Mouse (Mus musculus): Measurements from ENCODE around the gene Hspg2. TPM values are rescaled to one million over a fixed set of nuclear protein-coding genes. Genes with fewer than 3 reads are reported as not detected.
A peak's percentile ranks its signal among the peaks of the same experiment; 100 is the strongest.

The Hspg2 gene
- total RNA-seq, 2 experiments from 2014 or later: 79.7 to 122 TPM

DNA sequence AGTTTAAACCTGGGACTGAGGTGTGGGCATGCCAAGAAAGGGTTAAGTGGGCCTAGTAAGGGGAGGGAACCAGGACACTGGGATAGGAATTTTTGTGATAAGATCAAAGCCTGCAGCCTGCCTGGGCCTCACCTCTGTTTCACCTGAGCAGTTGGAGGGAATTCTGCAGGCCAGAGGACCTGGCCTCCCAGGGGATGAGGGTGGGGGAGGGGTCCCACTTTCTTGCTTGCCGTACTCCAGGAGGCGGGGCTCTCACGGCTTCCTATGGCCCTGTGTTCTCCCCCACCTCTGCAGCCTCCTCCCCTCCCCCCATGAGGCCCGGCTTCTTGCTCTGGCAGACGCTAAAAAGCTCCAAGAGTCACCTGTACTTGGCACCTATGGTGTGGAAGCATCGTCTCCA, 11.2 kb downstream of the Hspg2 start:
- DNase-seq (ENCODE audit: low spot score in 2 of 2): no peak

DNA sequence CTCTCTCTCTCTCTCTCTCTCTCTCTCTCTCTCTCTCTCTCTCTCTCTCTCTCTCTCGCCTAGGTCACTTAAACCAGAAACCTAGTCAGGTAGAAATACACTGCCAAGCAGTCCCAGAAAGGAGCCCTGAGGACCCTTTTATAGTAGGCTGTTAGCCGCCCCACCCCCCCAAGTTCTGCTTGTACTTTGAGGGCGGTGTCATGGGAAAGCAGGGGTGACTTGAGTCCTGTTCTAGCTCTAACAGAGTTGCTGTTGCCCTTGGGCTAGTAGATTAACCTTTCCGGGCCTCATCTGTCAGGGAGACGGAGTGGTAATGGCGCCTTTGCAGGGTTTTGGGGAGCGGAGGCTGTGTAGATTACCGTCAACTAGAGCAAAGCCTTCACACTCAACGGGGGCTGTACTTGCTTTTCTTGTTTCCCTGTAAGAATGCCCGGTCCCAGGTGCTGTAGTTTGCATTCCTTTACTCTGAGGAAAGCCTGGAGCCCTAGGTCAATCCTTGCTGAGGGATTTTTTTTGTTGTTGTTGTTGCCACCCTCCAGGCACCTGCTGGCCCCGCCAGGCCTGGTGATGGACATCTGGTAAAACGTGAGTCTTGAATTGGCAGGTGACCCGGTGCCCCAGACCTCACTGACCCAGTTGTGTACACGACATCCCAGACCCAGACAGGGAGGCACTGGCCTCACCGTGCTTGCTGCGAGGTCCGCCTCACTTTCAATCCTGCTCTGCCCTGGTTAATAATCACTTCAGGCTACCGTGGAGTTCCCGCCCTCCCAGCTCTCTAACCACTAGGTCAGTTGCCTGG, 11.8 kb downstream of the Hspg2 start:
- no peak for DNase-seq (ENCODE audit: low spot score in 2 of 2)

DNA sequence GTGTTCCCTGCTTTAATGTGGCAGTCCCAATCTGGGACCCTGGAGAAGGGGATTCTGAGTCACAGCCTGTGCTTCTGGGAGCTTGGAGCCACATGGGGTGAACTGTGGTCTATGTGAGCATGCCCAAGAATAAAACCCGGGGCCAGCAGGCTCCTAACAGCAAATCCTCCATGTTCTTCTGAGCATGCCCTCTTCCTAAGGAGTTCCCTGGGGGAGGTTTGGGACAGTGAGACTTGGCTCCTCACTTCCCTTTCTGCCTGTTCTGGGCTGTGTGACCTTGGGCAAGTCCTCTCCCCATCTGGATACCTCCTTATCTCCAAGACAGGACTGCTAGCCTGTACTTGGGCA, 12.4 kb downstream of the Hspg2 start:
- DNase-seq (ENCODE audit: low spot score in 2 of 2): no peak

DNA sequence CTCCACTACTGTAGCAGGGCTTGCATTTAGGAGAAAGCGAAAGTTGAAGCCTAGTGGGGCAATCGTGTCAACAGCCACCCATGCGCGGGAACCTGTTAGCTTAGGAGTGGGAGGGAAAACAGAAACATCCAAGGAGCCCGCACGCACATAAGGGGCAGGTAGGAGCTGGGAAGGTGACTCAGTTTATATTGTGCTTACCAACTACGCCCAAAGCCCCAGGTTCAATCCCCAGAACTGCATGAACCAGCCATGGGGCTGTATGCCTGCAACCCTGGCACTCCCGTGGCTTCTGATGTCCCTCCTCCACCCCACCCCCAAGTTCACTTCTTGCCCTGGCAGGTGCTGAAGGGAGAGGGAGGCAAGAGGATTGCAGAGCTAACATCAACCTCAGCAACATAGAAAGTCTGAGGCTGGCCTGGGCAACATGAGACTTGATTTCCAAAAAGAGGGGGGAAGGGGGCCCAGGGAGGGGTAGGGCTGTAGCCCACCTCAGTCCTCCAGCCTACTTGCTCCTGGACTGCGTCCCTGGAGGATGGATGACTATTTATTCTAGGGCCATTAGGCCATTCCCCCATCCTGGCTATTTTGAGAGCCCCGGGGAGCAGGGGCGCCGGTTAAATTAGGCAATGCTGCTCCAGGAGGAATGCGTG, 12.9 kb downstream of the Hspg2 start:
- no peak for DNase-seq (ENCODE audit: low spot score in 2 of 2)

DNA sequence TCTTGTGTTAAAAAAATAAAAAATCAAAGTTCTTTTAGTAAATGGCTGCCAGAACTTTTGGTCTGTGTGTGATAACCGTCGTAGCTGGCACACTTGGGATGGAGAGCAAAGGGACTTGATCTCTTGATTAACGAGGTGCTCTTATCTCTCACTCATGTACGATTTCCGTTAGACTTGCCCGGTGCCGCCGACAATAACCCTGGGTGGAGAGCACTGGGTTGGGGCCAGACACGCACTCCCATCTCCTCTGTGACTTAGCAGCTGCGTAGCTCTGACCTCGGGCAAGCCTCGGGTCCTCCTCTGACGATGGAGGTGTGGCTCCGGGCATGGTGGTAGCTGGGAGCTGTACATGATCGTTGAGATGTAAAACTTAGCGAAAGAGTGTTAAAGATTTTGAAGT, 15.3 kb downstream of the Hspg2 start:
- DNase-seq (ENCODE audit: low spot score in 2 of 2): no peak

DNA sequence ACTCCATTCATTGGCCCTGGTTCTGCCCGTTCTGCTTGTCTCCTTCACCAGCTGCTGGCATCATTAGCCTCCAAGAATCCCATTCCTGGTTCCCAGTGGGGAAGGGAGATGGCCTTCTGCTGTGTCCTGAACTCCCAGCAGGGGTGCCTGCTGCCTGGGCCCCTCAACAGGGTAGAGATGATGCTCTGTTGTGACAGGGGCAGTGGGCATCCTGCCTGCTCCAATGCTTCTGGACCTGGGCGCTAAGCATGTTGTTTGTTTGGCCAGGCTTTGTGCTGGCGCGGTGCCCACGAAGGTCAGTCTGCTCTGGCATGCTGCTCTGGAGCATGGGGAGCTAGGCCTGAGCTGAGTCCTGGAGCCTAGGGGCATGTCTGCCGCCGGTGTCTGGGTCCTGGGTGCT, 16.0 kb downstream of the Hspg2 start:
- peak in 1 of 2 experiments; percentile 73 for DNase-seq (ENCODE audit: low spot score in 2 of 2)

DNA sequence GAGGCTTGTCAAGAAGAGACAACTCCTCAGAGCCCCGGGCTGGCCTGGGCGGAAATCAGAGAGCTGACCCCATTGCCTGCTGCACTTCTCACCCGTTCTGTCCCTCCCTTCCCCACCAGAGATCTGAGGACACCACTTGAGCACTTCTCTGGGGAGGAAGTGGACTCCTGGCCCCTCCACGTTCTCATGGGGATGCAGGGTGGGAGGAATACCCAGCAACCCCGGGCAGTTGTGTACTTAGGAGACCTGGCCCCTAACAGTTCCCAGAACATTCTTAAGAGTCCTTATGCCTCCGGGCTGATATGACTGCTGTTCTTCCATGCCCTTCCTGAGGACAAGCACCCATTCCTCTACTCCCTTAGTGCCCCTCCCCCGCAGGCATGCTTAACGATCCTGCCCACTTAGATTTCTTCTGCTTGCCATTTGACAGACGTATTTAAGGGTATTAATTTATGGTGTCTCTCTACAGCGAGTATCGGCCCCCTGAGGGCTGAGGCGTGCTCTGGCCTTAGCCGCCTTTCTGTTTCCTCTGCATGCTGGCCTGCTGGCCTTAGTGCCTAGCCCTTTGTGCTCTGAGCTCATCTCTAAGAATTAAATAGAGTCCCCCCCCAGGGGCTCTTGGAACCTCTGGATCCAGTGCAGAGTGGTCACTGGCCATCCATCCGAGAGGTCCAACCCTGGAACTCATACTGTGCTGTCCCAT, 16.8 kb downstream of the Hspg2 start:
- no peak for DNase-seq (ENCODE audit: low spot score in 2 of 2)

DNA sequence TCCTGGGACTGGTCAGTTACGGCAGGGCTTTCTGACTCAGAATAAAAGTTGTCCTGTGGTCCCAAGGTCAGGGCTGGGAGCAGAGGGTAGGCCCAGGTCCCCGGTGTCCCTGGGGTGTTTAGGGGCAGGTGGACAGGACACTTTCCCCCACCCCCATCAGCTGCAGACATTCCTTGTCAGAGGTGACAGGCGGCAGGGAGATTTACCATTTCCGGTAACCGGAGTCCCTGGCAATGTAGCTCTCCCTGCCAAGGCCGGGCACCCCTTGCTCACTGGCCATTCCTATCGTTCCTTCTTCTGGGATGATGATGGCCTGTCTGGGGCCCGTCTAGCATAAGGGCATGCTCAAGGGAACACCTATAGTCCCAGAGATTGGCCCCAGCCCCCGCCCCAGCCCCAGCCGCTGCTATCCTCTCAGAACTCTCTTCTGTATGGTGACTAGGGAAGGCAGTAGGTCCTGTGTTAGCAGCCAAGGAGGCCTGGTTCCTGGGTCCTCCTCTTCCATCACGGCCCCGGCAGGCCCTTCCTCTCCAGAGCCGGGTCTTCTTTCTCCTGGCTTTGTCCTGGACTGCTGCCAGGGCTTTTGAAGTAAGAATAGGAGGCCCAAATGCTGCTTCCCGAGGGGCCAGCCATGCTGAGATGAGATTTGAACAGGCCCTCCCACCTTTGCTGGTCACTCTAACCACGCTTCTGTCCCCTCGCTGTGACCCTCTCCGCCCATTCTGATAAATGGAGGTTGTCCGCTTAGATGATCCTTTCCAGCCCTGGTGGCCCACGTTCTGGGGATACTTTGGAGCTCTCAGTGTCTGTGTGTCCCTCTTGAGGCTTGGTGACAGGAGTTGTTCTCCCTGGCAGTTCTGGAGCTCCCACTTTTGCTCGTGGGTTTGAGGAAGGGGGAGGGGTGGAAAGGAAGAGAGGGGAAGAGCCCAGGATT, 17.8 kb downstream of the Hspg2 start:
- no peak for DNase-seq (ENCODE audit: low spot score in 2 of 2)

DNA sequence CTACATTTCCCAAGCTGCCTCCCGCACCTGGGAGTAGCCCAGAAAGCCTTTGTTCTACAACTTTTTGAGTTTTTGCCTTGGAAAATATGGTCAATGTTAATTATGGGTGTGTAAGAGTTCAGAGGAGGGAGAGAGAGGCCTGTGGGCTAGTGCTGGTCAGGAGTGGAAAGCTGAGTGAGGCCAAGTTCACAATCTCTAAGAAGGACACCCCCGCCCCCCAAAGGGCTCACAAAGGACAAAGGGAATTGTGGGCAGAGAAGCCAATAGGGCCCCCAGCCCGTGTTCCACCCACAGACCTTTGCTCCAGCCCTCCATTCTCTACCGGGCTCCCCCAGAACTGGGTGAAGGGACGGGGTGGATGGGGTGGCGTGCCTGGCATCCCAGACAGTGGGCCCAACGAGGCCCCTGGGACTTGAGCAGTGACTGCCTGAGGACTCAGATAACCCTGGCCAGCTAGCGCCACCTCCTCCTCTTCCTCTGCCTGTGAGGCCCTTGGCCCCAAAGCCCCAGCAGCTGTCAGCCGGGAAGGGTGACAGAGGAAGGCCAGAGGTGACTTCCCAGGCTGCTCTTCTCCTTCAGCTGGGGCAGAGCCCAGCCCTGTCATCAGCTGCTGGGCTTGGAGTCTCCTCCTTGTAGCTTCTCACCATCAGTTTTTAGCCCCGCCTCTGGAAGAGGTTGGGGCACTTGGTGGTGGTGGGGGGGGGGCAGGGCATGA, 18.9 kb downstream of the Hspg2 start:
- DNase-seq (ENCODE audit: low spot score in 2 of 2): no peak

DNA sequence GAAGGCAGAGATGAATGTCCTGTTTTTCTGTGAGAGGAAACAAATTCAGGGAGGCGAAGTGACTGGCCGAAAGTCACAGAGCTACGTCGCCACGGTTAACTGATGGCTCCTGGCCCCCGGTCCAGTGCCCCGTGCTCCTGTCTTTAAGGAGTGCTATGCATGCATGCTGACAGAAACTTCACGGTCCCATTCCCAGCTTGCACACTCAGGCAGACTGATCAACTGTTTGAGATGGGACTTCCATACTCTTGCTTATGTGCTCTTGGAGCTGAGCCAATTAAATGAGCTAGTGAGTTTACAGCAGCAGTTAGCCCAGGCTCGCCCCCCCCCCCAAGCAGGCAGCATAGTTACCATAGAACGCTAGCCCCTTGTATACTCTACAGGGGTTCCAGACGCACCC, 19.5 kb downstream of the Hspg2 start:
- no peak for DNase-seq (ENCODE audit: low spot score in 2 of 2)

DNA sequence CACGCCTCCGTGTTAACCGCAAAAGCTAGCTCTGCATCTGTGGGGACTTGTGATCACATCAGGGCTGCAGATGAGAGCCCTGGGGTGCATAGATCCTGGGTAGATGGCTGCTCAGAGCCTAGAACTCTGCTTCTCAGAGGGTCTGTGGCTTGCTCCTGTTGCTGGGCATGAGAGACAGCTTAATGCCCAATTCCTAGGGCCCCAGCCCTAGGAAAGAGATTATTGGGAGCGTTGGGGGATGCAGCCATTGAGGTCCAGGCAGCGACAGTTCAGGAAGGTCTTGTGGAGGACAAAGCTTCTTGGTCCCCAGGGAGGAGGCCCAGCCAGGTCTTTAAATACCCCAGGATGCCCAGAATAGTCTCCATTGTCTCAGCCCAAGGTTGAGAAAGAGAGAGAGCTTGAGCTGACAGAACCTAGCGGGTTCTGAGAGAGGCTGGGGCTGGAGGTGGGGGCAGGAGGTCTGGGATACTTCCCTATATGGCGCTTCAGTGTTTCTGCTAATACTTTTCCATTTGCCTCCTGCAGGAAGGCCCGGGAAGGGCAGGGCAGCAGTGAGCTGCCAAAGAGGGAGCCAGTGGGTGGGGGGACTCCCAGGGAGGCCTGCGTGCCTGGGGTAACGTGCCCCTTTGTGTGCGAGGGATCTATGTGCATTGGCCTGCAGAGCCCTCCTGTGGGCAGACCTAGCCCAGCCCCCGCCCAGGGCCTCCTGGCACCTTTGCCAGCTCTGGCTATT, 20.2 kb downstream of the Hspg2 start:
- no peak for DNase-seq (ENCODE audit: low spot score in 2 of 2)

DNA sequence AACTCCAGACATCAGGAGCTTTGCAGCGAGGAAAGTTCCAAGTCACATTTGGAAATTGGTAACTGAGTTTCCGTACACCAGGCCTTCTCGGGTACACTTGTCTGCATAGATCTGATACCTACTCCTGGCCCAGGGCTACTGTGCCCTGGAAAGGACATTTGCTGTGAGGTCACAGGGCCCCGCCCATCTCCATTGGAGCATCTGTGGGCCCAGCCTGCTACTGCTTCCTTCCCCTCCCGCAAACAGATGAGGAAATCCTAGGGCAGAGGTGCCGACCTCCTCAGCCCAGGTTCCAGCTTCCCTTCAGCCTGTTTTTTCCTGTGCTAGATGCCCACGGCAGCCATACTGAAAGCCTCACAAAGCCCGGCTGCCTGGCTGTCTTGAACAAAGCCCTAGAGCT, 21.4 kb downstream of the Hspg2 start:
- DNase-seq (ENCODE audit: low spot score in 2 of 2): no peak

DNA sequence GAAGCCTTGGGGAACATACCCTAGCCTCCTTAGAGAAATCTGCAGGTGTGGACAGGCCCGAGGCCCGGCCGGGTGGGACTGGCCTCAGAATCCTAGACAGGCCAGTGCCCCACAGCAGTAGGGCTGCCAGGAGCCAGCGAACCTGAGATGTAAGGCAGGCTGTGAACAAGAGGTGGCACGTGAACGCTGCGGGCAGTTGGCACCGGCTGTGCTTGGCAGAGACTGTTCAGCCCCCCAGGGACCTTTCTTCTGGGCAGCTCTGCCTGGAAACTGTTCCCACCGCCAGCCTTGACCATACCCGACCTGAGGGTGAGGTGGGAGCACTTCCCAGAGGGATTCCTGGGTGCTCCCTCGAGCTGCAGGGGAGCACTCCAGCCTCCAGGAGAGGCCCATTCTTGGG, 24.0 kb downstream of the Hspg2 start:
- DNase-seq (ENCODE audit: low spot score in 2 of 2): no peak

DNA sequence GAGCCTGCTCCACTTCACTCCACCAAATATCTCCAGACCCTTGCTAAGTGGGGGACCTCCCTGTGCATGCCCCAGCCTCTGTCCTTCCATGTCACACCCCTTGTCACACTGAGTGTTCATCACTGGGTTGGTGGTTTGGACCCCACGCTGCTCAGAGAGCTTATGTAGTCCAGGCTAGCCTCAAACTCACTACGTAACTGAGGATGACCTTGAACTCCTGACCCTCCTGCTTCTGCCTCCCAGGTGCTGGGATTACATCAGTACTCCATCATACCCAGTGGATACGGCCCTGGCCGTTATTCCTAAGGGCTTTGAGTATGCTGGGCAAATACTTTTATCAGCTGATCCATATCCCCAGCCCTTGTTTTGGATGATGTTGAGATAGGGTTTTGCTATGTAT, 24.6 kb downstream of the Hspg2 start:
- DNase-seq (ENCODE audit: low spot score in 2 of 2): no peak

DNA sequence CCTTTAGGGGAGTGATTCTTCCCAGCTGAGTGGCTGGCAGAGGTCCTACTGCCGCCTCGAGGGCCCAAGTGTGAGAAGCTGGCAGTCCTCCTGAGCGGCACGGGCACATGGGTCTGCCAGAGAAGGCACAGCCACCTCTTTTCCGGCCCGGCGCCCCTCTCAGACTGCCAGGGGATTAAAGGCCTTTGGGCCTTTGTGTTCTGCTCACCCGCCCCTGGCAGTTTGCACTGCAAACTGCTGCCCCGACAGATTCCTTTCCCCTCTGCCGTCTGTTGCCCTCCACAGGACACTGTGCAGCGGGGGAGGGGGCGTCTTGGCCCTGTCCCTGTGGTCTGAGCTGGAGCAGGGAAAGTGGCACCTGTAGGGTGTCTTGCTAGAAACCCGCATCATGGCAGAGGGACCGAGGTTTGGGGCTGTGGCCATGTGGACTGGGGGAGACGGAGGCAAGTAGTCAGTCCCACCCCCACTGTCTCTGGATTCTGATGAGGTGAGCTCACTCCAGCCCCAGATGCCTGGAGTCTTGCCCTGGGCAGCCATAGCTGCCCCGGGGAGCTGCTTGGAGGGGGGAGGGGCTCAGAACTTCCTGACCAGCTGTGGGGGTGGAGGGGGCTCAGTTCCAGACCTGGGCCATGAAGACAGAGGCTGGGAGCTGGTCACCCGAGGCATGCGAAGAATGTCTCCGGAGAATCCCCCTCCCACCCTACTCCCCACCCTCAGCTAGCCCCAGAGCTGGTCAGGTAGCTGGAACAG, 26.4 kb downstream of the Hspg2 start:
- no peak for DNase-seq (ENCODE audit: low spot score in 2 of 2)

DNA sequence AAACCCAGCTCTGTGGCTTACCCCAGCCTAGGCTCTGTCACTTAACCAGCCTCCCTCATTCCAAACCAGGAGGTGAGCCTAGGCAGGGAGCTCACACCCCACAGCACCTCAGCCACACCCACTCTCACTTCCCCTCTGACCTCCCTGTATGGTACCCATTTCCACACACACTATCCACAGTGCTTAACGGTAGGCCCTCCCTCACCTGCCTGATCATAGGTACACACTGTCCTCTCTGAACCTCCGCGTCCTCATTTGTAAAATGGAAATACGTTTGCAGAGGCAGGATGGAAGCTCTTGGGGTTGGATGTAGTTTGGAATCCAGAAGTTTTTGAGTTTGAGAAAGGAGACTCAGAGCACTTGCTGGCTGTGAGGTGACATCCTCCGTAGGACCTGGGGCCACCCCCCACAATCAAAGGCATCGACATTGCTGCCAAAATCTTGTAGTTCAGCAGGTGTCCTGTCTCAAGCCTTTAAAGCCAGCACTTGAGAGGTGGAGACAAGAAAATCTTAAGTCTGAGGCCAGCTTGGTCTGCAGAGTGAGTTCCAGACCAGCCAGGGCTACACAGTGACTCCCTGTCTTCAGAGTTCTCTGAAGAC, 27.0 kb downstream of the Hspg2 start:
- no peak for DNase-seq (ENCODE audit: low spot score in 2 of 2)

DNA sequence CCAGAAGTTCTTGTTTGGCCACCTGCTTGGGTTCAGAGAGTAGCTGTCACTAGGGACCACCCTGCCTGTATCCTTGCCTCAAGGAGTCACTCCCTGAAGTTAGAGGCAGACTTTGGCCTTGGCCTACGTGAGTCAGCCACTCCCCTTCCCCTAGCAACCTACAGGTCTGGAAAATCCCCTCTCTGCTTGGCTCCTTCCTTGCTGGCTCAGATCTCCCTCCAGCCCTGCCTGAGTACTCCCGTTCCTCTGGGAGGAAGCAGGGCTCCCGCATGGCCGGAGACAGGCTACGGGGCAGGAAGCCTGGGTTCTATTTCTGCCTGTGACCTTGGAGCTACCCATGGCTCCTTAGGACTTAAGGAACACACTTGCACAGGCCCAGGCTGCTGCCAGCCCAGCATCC, 28.8 kb downstream of the Hspg2 start:
- DNase-seq (ENCODE audit: low spot score in 2 of 2): no peak

DNA sequence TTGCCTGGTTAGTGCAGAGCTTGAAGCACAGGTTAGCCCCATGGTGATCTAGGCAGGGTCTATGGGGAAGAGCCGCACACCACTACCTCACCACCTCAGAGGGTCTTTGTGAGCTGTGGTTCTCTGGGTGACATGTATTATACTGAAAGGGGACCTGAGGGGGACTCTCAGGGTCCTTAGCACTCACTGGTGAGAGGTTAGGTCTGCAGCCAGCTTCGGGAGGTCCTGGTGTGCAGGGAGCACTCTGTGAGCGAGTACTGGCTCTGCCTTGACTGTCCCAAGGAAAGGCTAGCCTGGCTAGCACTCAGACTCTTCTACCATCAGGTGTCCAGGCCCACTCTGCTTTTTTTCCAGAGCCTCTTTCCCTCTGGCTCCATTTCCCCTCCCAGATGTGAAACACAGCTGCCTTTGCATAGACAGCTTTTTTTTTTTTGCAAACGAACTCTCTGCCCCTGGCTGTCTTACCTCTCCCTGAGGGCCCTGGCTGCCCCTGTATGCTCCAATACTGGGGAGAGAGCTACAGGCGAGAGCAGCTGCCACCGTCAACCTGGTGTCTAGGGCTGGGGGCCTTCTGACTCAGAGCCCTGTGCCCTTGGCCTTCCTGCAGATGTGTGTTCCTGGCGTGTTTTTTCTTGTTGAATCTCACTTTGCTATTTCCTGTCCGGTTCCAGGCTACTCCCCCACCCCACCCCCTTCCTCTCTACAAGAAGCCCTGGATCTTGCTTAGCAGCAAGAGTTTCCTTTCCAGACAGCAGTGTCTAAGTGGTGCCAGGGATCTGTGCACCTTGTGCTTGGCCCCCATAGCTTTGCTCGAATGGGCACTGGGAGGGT, 29.5 kb downstream of the Hspg2 start:
- DNase-seq (ENCODE audit: low spot score in 2 of 2): no peak
